Mouse (Mus musculus): ENCODE results near the gene Rbm11. TPM values are rescaled to one million over a fixed set of nuclear protein-coding genes. Genes with fewer than 3 reads are reported as not detected.

The Rbm11 gene
- polyA plus RNA-seq (2015; fragmentation: Nextera tagmentation; extraction: Ambion mirVana): 0.46 and 0.64 TPM in 2 replicates

DNA sequence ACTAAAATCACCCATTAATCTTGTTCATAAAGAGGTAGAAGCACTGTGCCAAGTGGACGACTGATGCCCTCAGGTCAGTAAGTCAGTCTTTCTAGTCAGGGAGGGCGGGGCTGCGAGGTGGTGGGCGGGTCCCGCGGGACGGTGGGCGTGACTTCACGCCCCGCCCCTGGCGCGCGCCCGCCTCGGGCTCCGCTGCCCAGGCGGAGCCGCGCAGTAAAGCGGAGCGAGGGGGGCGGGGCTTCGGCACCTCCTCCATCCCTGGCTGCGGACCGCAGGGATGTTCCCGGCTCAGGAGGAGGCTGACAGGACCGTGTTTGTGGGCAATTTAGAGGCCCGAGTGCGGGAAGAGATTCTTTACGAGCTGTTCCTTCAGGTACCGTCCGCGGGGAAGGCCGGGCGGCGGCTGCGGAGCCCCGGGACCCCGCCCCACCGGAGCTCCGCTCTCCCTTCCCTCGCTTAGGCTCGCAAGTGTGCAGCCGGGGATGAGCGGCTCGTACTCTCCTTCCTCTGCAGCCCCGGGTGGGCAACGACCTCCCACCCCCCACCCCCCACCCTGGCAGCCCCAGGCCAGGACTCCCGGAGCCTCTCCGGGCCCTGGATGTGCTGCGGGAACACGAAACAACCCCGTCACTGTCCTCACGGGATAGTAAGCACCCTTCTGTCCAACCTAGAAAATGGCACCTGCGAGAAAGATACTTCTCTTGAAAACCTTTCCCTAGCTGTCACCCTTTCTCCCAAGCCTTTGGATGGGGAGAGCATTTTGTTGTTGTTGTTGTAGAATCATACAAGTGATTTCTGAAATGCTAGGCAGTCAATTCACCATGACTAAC, at the start of gene Rbm11:
Gene Rbm11 (plus strand): TSS at position 174 of the 830 bp plus-strand sequence.

DNA sequence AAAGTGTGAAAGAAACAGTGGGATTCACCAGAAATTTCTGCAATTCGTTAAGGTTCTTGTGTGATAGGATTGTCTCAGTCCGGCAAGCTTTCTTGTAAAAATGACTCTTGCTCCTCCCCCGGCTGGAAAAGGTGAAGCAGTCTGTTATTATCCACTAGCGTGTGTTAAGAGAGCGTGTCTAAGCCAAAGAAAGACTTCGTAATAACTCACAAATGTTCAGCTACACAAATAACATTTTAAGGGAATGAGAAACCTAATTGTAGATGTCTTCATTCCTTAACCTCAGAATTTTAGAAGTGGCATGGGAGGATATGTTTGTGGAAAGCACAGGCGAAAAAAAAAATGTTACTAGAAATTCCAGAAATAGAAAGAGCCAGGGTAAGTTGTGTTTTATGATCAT, 6.7 kb upstream of the Rbm11 start, which contains the start of gene Lipi:
Gene Lipi (minus strand): TSS at position 101 of the 400 bp plus-strand sequence.

Other genes starting within 250 kb of the Rbm11 start
- gene Lipi, start 6.8 kb upstream of the Rbm11 start, polyA plus RNA-seq (2015; fragmentation: Nextera tagmentation; extraction: Ambion mirVana): not detected in 2 replicates
- gene Hspa13, start 174.3 kb downstream of the Rbm11 start, polyA plus RNA-seq (2015; fragmentation: Nextera tagmentation; extraction: Ambion mirVana): 12.1 and 13.5 TPM in 2 replicates